Mouse (Mus musculus): Measurements from ENCODE around the gene Lifr. TPM values are rescaled to one million over a fixed set of nuclear protein-coding genes. Genes with fewer than 3 reads are reported as not detected.

Lifr gene
- polyA plus RNA-seq, 1 experiment from 2014 or later, result 29.3 TPM

DNA sequence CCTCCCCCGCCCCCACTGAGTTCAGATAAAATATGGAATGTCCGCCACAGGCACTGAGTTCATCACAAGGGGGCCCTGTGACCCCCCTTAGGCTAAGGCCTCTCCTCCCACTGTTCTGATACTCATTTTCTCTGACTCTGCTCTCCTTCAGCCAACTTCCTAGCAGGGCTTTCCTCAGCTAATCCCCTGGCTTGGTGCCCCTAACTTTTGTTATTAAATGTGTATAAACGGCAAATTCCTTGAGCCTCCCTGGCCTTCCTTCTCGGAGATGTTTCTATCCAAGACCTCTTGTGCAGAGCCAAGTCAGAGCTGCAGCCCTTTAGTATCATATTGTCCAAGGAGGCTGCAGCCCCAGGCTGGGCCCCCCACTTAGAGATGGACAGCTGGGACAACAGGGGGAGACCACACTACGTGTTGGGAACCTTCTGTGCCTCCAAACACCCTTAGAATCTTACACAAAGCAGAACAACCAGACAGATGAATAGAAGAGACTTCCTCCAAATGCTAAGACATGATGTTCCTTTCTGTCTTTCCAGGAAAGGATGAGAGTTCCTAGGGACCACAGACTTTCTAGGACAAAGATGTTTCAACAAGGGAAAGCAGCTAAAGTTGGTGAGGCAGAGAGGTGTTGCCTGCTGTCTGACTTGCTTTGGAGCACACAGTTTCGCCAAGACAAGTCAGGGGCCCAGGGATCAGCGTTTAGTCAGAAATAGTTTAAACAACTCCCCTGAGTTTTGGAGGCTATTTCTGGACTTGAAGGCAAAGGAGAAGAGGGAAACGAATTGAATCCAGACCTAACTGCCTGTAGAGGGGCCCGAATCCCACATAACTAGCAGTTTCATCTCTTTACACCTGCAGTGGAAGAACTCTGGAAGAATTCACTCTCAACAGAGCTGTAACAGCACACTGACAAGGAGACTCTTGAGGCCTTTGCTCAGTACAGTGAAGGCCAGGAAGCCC is 111.3 kb downstream of the Lifr start:
- H3K4me1 ChIP-seq (replicated peaks; ENCODE audit: control insufficient read depth, insufficient read depth, low read length), result peaks cover 27% of the 10 kb centered on the region; the same call in 1 of the 2 replicates
- ATAC-seq (replicated peaks; ENCODE audit: low FRiP score, low TSS enrichment, low read depth) (no peak), DNase-seq (ENCODE audit: low spot score) (no peak)
- H3K27me3 ChIP-seq (replicated peaks; ENCODE audit: control insufficient read depth, insufficient read depth, low read length), result no peaks in the 10 kb centered on the region
- H3K9me3 ChIP-seq (ENCODE audit: control insufficient read depth, low read length), result no peaks in the 10 kb centered on the region
- no peaks in the 10 kb centered on the region for H3K36me3 ChIP-seq (ENCODE audit: control insufficient read depth, insufficient read depth, low read length)
- H3K27ac ChIP-seq (ENCODE audit: low read depth), result peak overlapping the region; percentile 61
- H3K4me3 ChIP-seq (ENCODE audit: low read depth, low read length), result no peak overlapping the region
- 40% methylated on average over 9 of the region's 9 CpGs for WGBS
- H3K4me2 ChIP-seq (ENCODE audit: low read length), result no peak overlapping the region
- no peak overlapping the region for H3K9ac ChIP-seq (ENCODE audit: low read length)

DNA sequence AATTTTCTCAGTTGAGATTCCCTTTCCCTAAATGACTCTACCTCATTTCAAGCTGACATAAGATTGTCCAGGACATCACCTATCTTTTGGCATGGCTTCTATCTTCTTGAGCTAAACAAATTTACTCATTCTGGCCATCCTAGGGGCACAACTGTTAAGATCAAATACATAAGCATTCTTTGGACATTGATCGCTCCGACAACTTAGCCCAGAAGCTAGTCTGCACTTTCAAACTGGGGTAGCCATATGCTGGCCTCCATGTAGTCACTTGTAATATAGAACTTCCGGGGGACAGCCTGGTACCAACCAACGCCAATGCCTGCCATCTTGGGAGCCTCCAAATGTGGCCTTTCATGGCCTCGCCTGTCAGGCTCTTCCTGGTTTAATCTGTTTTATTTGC is 112.6 kb downstream of the Lifr start:
- ATAC-seq (replicated peaks; ENCODE audit: low FRiP score, low TSS enrichment, low read depth), result no peak
- DNase-seq (ENCODE audit: low spot score), result no peak
- H3K27me3 ChIP-seq (replicated peaks; ENCODE audit: control insufficient read depth, insufficient read depth, low read length), result no peaks in the 10 kb centered on the region
- WGBS, result 95% methylated on average over 5 of the region's 5 CpGs
- H3K9ac ChIP-seq (ENCODE audit: low read length), result no peak overlapping the region
- H3K4me1 ChIP-seq (replicated peaks; ENCODE audit: control insufficient read depth, insufficient read depth, low read length), result peaks cover 27% of the 10 kb centered on the region; the same call in 1 of the 2 replicates
- H3K36me3 ChIP-seq (ENCODE audit: control insufficient read depth, insufficient read depth, low read length), result no peaks in the 10 kb centered on the region
- H3K9me3 ChIP-seq (ENCODE audit: control insufficient read depth, low read length), result no peaks in the 10 kb centered on the region
- H3K4me2 ChIP-seq (ENCODE audit: low read length), result no peak overlapping the region
- 0 out of 2 replicates have a peak overlapping the region, but pooled peaks have one; percentile 48 for H3K27ac ChIP-seq (ENCODE audit: low read depth)
- H3K4me3 ChIP-seq (ENCODE audit: low read depth, low read length), result no peak overlapping the region

DNA sequence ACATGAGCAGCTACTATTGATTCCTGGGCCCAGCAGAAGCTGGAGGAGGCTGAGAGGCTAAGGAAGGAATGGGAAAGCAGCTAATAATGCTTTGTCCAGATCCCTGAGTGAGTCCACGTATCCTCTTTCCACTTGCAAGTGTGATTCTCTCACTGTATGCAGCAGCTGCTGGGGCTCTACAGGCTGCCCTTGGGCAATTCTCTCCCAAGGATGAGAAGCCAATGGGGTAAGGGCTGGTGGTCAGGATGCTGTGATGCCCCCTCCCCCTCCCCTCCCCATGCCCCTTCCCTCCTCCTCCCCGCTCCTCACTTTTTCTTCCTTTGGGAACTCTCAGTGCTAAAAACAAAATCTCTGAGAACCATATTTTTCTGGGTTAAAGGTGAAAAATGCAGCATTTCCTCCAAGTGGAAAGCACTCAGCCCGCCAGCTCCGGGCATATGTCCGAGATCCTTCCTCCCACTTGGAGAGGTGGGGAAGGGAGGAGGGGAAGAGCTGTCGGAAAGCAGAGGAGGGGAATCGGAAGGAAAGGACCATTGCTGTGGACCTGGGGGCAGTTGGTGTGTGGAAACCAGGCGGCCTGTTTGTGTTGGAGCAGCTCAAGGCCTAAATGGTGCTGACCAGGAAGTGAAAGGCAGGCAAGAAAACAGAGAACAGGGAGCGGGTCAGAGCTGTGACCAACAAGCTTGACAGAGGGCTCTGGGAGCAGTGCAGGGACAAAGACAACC is 113.4 kb downstream of the Lifr start:
- Histone ChIP-seq H3K27me3 (replicated peaks; ENCODE audit: control insufficient read depth, insufficient read depth, low read length) (no peaks in the 10 kb centered on the region), H3K36me3 (ENCODE audit: control insufficient read depth, insufficient read depth, low read length) (no peaks in the 10 kb centered on the region), H3K4me2 (ENCODE audit: low read length) (no peak overlapping the region), H3K9ac (ENCODE audit: low read length) (no peak overlapping the region), H3K4me3 (ENCODE audit: low read depth, low read length) (no peak overlapping the region), H3K4me1 (replicated peaks; ENCODE audit: control insufficient read depth, insufficient read depth, low read length) (peaks cover 27% of the 10 kb centered on the region; the same call in 1 of the 2 replicates), H3K27ac (ENCODE audit: low read depth) (peak overlapping the region; percentile 48; the same call in 1 of the 2 replicates), H3K9me3 (ENCODE audit: control insufficient read depth, low read length) (no peaks in the 10 kb centered on the region)
- WGBS, result 49% methylated on average over 9 of the region's 9 CpGs
- 0 out of 2 replicates have a peak, but pooled peaks have one; percentile 33 for ATAC-seq (replicated peaks; ENCODE audit: low FRiP score, low TSS enrichment, low read depth)
- DNase-seq (ENCODE audit: low spot score), result no peak

DNA sequence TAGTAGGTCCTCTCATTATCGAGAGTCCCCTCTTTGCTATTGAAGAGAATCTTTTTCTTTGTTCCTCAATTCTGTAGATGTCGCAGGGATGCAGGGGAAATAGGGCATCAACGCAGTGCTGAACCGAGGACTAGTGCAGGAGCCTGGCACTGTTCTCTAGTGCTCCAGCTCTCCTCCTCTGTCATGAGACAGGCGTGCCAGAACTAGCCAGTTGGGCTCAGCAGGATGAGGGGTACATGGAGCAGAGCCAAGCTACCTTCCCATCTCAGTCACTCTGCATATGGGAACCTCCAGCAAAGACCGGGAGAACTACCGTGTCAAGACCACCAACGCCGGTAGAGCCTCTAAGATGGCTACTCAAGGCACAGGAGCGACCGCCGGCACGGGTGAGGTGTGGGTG is 114.5 kb downstream of the Lifr start:
- ATAC-seq (replicated peaks; ENCODE audit: low FRiP score, low TSS enrichment, low read depth) (no peak), DNase-seq (ENCODE audit: low spot score) (no peak)
- H3K4me2 ChIP-seq (ENCODE audit: low read length), result no peak overlapping the region
- no peak overlapping the region for H3K4me3 ChIP-seq (ENCODE audit: low read depth, low read length)
- H3K4me1 ChIP-seq (replicated peaks; ENCODE audit: control insufficient read depth, insufficient read depth, low read length), result peaks cover 27% of the 10 kb centered on the region; the same call in 1 of the 2 replicates
- H3K36me3 ChIP-seq (ENCODE audit: control insufficient read depth, insufficient read depth, low read length), result no peaks in the 10 kb centered on the region
- whole genome bisulfite sequencing, result 88% methylated on average over 13 of the region's 13 CpGs
- no peaks in the 10 kb centered on the region for H3K27me3 ChIP-seq (replicated peaks; ENCODE audit: control insufficient read depth, insufficient read depth, low read length)
- H3K9me3 ChIP-seq (ENCODE audit: control insufficient read depth, low read length), result no peaks in the 10 kb centered on the region
- no peak overlapping the region for H3K9ac ChIP-seq (ENCODE audit: low read length)
- H3K27ac ChIP-seq (ENCODE audit: low read depth), result no peak overlapping the region

DNA sequence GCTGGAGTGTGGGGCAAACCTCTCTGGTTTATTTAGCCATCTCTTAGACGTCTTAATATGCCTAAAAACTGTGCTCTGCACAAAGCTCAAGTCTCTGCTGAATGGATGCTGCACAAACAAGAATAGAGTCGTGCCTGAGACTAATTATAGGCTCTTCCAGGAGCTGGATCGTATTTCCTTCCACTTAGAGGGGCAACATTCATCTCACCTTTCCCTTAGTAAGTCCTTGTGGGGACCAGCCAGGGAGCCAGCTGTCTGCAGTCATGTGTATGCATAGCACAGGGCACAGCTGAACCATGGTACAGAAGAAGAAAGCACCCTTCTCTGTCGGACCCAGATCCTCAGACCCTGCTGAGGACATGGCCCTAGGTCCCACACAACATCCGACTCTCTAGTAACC is 115.7 kb downstream of the Lifr start:
- ATAC-seq (replicated peaks; ENCODE audit: low FRiP score, low TSS enrichment, low read depth), result no peak
- Histone ChIP-seq H3K4me3 (ENCODE audit: low read depth, low read length) (no peak overlapping the region), H3K36me3 (ENCODE audit: control insufficient read depth, insufficient read depth, low read length) (no peaks in the 10 kb centered on the region), H3K27me3 (replicated peaks; ENCODE audit: control insufficient read depth, insufficient read depth, low read length) (no peaks in the 10 kb centered on the region), H3K4me2 (ENCODE audit: low read length) (no peak overlapping the region), H3K9me3 (ENCODE audit: control insufficient read depth, low read length) (no peaks in the 10 kb centered on the region), H3K27ac (ENCODE audit: low read depth) (no peak overlapping the region), H3K4me1 (replicated peaks; ENCODE audit: control insufficient read depth, insufficient read depth, low read length) (peaks cover 25% of the 10 kb centered on the region; the same call in 1 of the 2 replicates), H3K9ac (ENCODE audit: low read length) (no peak overlapping the region)
- 48% methylated on average over 5 of the region's 5 CpGs for whole genome bisulfite sequencing
- DNase-seq (ENCODE audit: low spot score), result no peak

DNA sequence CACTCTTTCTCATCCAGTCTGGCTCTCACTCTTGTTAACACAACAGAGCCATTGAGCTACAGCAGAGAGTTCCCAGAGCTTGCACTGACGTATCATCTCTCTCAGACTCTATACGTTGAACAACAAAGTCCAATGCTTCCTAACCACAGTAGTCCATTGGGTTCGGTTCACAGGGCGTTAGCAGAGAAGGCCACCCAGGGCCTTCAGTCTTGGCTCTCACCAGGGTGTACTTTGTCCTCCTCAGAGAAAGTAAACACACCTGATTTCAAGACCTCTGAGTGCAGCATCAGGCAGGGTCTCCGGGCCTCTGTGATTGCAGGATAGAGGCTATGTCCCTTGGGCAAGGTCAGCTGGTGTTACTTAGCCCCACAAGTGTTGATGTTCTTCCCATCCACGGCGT is 116.9 kb downstream of the Lifr start:
- H3K4me2 ChIP-seq (ENCODE audit: low read length), result no peak overlapping the region
- H3K4me1 ChIP-seq (replicated peaks; ENCODE audit: control insufficient read depth, insufficient read depth, low read length), result peaks cover 13% of the 10 kb centered on the region; the same call in 1 of the 2 replicates
- WGBS, result 81% methylated on average over 7 of the region's 7 CpGs
- DNase-seq (ENCODE audit: low spot score) (no peak), ATAC-seq (replicated peaks; ENCODE audit: low FRiP score, low TSS enrichment, low read depth) (no peak)
- H3K27me3 ChIP-seq (replicated peaks; ENCODE audit: control insufficient read depth, insufficient read depth, low read length), result no peaks in the 10 kb centered on the region
- no peak overlapping the region for H3K9ac ChIP-seq (ENCODE audit: low read length)
- H3K9me3 ChIP-seq (ENCODE audit: control insufficient read depth, low read length), result no peaks in the 10 kb centered on the region
- H3K36me3 ChIP-seq (ENCODE audit: control insufficient read depth, insufficient read depth, low read length), result no peaks in the 10 kb centered on the region
- H3K27ac ChIP-seq (ENCODE audit: low read depth), result no peak overlapping the region
- H3K4me3 ChIP-seq (ENCODE audit: low read depth, low read length), result no peak overlapping the region

DNA sequence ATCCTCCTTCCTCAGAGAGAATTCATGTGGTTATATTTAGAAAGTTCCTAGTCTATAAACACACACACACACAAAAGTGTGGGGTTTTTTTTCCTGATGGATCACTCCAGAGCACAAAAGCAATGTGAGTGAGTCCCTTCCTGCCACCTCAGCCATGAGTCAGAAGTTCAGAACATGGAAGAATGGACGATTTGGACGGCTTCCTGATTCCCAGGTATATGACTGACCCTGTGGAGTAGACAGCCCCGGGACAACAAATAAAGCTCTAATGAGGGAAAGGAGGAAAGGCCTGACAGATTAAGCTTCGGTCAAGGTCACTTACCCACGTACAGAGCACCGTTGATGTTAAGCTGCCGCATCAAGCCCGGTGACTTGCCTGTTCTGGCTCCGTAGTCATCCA is 117.8 kb downstream of the Lifr start:
- DNase-seq (ENCODE audit: low spot score) (no peak), ATAC-seq (replicated peaks; ENCODE audit: low FRiP score, low TSS enrichment, low read depth) (no peak)
- no peak overlapping the region for H3K4me2 ChIP-seq (ENCODE audit: low read length)
- H3K27me3 ChIP-seq (replicated peaks; ENCODE audit: control insufficient read depth, insufficient read depth, low read length), result no peaks in the 10 kb centered on the region
- H3K4me3 ChIP-seq (ENCODE audit: low read depth, low read length), result no peak overlapping the region
- no peaks in the 10 kb centered on the region for H3K36me3 ChIP-seq (ENCODE audit: control insufficient read depth, insufficient read depth, low read length)
- H3K27ac ChIP-seq (ENCODE audit: low read depth), result no peak overlapping the region
- 83% methylated on average over 9 of the region's 9 CpGs for WGBS
- H3K9me3 ChIP-seq (ENCODE audit: control insufficient read depth, low read length), result no peaks in the 10 kb centered on the region
- H3K9ac ChIP-seq (ENCODE audit: low read length), result no peak overlapping the region
- H3K4me1 ChIP-seq (replicated peaks; ENCODE audit: control insufficient read depth, insufficient read depth, low read length), result peaks cover 8% of the 10 kb centered on the region; the same call in 1 of the 2 replicates

DNA sequence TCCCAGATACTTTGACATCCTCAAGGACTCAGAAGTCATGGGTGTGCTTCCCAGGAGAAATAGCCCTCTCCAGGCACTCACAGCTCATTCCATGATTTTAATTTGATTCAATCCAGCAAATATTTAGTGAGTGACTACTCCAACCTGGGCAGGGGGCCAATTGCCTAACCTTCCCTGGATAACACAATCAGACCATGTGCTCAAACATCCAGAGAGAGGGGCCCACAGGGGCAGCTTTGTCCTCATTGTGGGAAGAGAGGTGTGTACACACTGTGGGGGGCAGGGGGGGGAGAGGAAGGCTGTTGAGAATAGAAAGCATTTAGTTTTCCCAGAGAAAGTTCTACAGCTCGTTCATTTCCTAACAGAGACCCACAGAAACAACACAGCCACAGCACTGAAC is 123.3 kb downstream of the Lifr start:
- 0 out of 2 replicates have a peak, but pooled peaks cover 5% of the 10 kb centered on the region for H3K36me3 ChIP-seq (ENCODE audit: control insufficient read depth, insufficient read depth, low read length)
- no peaks in the 10 kb centered on the region for H3K9me3 ChIP-seq (ENCODE audit: control insufficient read depth, low read length)
- H3K27me3 ChIP-seq (replicated peaks; ENCODE audit: control insufficient read depth, insufficient read depth, low read length), result no peaks in the 10 kb centered on the region
- DNase-seq (ENCODE audit: low spot score), result no peak
- H3K27ac ChIP-seq (ENCODE audit: low read depth), result no peak overlapping the region
- no peak overlapping the region for H3K9ac ChIP-seq (ENCODE audit: low read length)
- ATAC-seq (replicated peaks; ENCODE audit: low FRiP score, low TSS enrichment, low read depth), result no peak
- no peak overlapping the region for H3K4me2 ChIP-seq (ENCODE audit: low read length)
- H3K4me3 ChIP-seq (ENCODE audit: low read depth, low read length), result no peak overlapping the region
- WGBS, result 28% methylated on average over 1 of the region's 1 CpGs
- H3K4me1 ChIP-seq (replicated peaks; ENCODE audit: control insufficient read depth, insufficient read depth, low read length), result peaks cover 4% of the 10 kb centered on the region; the same call in 1 of the 2 replicates

All from intestine, embryonic 14.5 days (tissue).